Comparison of ENCODE assay signal across 12 mouse cellular contexts in the genomic region with DNA sequence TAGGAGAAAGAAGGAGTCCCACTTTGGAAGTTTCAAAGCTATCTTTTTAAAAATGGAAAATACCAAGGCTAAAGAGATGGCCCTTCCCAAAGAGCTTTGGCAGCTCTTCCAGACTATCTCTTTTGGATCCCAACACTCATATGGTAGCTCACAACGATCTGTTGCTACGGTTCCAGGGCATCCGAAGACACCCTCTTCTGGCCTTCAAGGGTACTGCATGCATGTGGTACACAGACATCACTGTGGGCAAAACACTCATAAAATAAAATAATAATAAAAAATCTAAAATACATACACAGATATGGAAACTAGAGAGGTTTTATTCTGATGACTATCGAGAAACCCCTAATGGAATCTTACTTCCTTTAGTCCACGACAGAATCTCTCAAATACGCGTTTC. TPM values are rescaled to one million over a fixed set of nuclear protein-coding genes. Genes with fewer than 3 reads are reported as not detected.
DNase-seq lines count a peak whose midpoint lies in the region; ATAC-seq and TF ChIP-seq lines count a peak whose summit lies in the region.
"Had no signal": no experiment of that assay in that cellular context is flagged by ENCODE, and none has a peak within 500 bp of the region (broad histone marks: within the 10 kb centered on the region; RNA-seq: fewer than 3 reads in every experiment).

No protein-coding gene starts in this region.

- no peak overlapping the region for H3K4me3 ChIP-seq in midbrain, postnatal 0 days (ENCODE audit: low read depth, low read length)
- H3K4me3 ChIP-seq in midbrain, embryonic 13.5 days (replicated peaks): no peak overlapping the region
- no peak overlapping the region for H3K4me3 ChIP-seq in stomach, postnatal 0 days (ENCODE audit: low read depth, low read length)
- H3K4me3 ChIP-seq: embryonic facial prominence, embryonic 15.5 days; midbrain, embryonic 12.5 days had no signal

- H3K27me3 ChIP-seq in midbrain, postnatal 0 days (ENCODE audit: insufficient read depth, low read length): no peaks in the 10 kb centered on the region
- no peaks in the 10 kb centered on the region for H3K27me3 ChIP-seq in midbrain, embryonic 13.5 days
- peaks cover 10% of the 10 kb centered on the region for H3K27me3 ChIP-seq in Patski
- H3K27me3 ChIP-seq in stomach, postnatal 0 days (ENCODE audit: control insufficient read depth, insufficient read depth, low read length): no peaks in the 10 kb centered on the region
- H3K27me3 ChIP-seq: embryonic facial prominence, embryonic 15.5 days; midbrain, embryonic 12.5 days had no signal

- peak; percentile 51 for TF ChIP-seq CTCF in midbrain, postnatal 0 days (IDR thresholded peaks at IDR 0.05)
- TF ChIP-seq CTCF in Patski (IDR thresholded peaks at IDR 0.05): peak; percentile 57
- TF ChIP-seq CTCF in stomach, postnatal 0 days (IDR thresholded peaks at IDR 0.05; ENCODE audit: low read depth): peak; percentile 64

- no peak for TF ChIP-seq EP300 in stomach, postnatal 0 days (optimal IDR thresholded peaks at IDR 0.05)

- no peak for ATAC-seq in midbrain, postnatal 0 days (ENCODE audit: low FRiP score)
- ATAC-seq in midbrain, embryonic 13.5 days: no peak
- ATAC-seq in Patski: no peak
- ATAC-seq in stomach, postnatal 0 days (ENCODE audit: low FRiP score, low TSS enrichment): no peak
- no peak for ATAC-seq in megakaryocyte, adult 5-6 weeks (ENCODE audit: poor library complexity, severe bottlenecking)

- no peak overlapping the region for H3K4me2 ChIP-seq in midbrain, postnatal 0 days (ENCODE audit: low read depth, low read length, poor library complexity, severe bottlenecking)
- H3K4me2 ChIP-seq in midbrain, embryonic 13.5 days (replicated peaks): no peak overlapping the region
- H3K4me2 ChIP-seq in stomach, postnatal 0 days (replicated peaks; ENCODE audit: low read depth): no peak overlapping the region
- H3K4me2 ChIP-seq: embryonic facial prominence, embryonic 15.5 days; midbrain, embryonic 12.5 days had no signal

- 82% methylated on average over 7 of the region's 7 CpGs for WGBS in midbrain, postnatal 0 days
- 81% methylated on average over 7 of the region's 7 CpGs for WGBS in midbrain, embryonic 13.5 days
- 76% methylated on average over 7 of the region's 7 CpGs for WGBS in stomach, postnatal 0 days

- no peak overlapping the region for H3K27ac ChIP-seq in midbrain, postnatal 0 days (ENCODE audit: low read depth, low read length)
- no peak overlapping the region for H3K27ac ChIP-seq in midbrain, embryonic 13.5 days
- H3K27ac ChIP-seq in stomach, postnatal 0 days (replicated peaks): no peak overlapping the region
- H3K27ac ChIP-seq: embryonic facial prominence, embryonic 15.5 days; midbrain, embryonic 12.5 days had no signal

- CTCF ChIA-PET in Patski (lab: Charles Lee): interaction anchor here (0.8 kb wide), 1 partner anchor 11 kb away, joined by 4 read pairs; no protein-coding TSS in a partner anchor

- H3K36me3 ChIP-seq in midbrain, postnatal 0 days (ENCODE audit: insufficient read depth, low read length): no peaks in the 10 kb centered on the region
- no peaks in the 10 kb centered on the region for H3K36me3 ChIP-seq in midbrain, embryonic 13.5 days
- H3K36me3 ChIP-seq in stomach, postnatal 0 days (ENCODE audit: control insufficient read depth, insufficient read depth, low read length): no peaks in the 10 kb centered on the region
- H3K36me3 ChIP-seq: embryonic facial prominence, embryonic 15.5 days; midbrain, embryonic 12.5 days had no signal

- intact Hi-C loops in heart, postnatal 14 days (cut with DNase I): no loop called here

- DNase-seq in heart, adult 11 months: peak; percentile 70
- DNase-seq in heart, postnatal 14 days: no peak
- no peak for DNase-seq in midbrain, postnatal 0 days (ENCODE audit: low spot score)
- no peak for DNase-seq in Patski (ENCODE audit: low read depth, low spot score)
- no peak for DNase-seq in stomach, postnatal 0 days (ENCODE audit: low spot score)
- DNase-seq in layer of hippocampus, adult 11-12 months (ENCODE audit: low spot score): no peak
- DNase-seq: adrenal gland, adult 8-10 months had no signal

- H3K4me1 ChIP-seq in midbrain, postnatal 0 days (ENCODE audit: insufficient read depth, low read length): no peaks in the 10 kb centered on the region
- no peaks in the 10 kb centered on the region for H3K4me1 ChIP-seq in midbrain, embryonic 13.5 days (replicated peaks)
- H3K4me1 ChIP-seq in stomach, postnatal 0 days (replicated peaks; ENCODE audit: control insufficient read depth, insufficient read depth): no peaks in the 10 kb centered on the region
- H3K4me1 ChIP-seq: embryonic facial prominence, embryonic 15.5 days; midbrain, embryonic 12.5 days had no signal

- POLR2A ChIA-PET in Patski (lab: Charles Lee): no interaction called here

- H3K9me3 ChIP-seq in midbrain, postnatal 0 days (ENCODE audit: low read length): no peaks in the 10 kb centered on the region
- no peaks in the 10 kb centered on the region for H3K9me3 ChIP-seq in midbrain, embryonic 13.5 days
- H3K9me3 ChIP-seq in stomach, postnatal 0 days (ENCODE audit: control insufficient read depth, low read length): no peaks in the 10 kb centered on the region
- H3K9me3 ChIP-seq: embryonic facial prominence, embryonic 15.5 days; midbrain, embryonic 12.5 days had no signal

- no peak overlapping the region for H3K9ac ChIP-seq in midbrain, postnatal 0 days (replicated peaks; ENCODE audit: low read length, poor library complexity, severe bottlenecking)
- H3K9ac ChIP-seq in midbrain, embryonic 13.5 days (replicated peaks): no peak overlapping the region
- no peak overlapping the region for H3K9ac ChIP-seq in stomach, postnatal 0 days (ENCODE audit: low read length)
- H3K9ac ChIP-seq: embryonic facial prominence, embryonic 15.5 days; midbrain, embryonic 12.5 days had no signal

- in situ Hi-C loops in Patski (cut with MboI; ENCODE audit: low pct_unique_long_range_greater_than_20kb): no loop called here

RNA-seq across cellular contexts. Expression of a gene that starts 17.9 kb away (rescaled TPM):
- 1,000 to 10,000 TPM; 1,659 to 1,754 TPM for total RNA-seq in heart, postnatal 14 days (2021)
- not detected in 2 replicates for total RNA-seq in midbrain, postnatal 0 days (2014; rRNA removed)
- polyA plus RNA-seq in midbrain, postnatal 0 days (2015; fragmentation: Nextera tagmentation; extraction: Ambion mirVana): 0.11 TPM in 1 of 2 replicates, not detected in the other
- polyA plus RNA-seq in midbrain, embryonic 13.5 days (2015; fragmentation: Nextera tagmentation; extraction: Ambion mirVana): not detected in 2 replicates
- polyA plus RNA-seq in Patski (2021): not detected
- polyA plus RNA-seq in stomach, postnatal 0 days (2015; fragmentation: Nextera tagmentation; extraction: Ambion mirVana): 0.06 and 0.08 TPM in 2 replicates
- not detected in 2 replicates for total RNA-seq in megakaryocyte, adult 5-6 weeks (2015)
- not detected in 2 replicates for total RNA-seq in megakaryocyte, adult 5-6 weeks (2017)
- total RNA-seq: adrenal gland, adult 8-10 months; left cerebral cortex, postnatal 14 days had no signal
- polyA plus RNA-seq: midbrain, embryonic 12.5 days had no signal

RNA-seq across cellular contexts. Expression of a gene that starts 51.3 kb away (rescaled TPM):
- total RNA-seq in heart, postnatal 14 days (2021): 10 to 100 TPM; 13.9 to 19.5 TPM
- total RNA-seq in midbrain, postnatal 0 days (2014; rRNA removed): 8.9 and 9.7 TPM in 2 replicates
- 13.3 and 13.7 TPM in 2 replicates for polyA plus RNA-seq in midbrain, postnatal 0 days (2015; fragmentation: Nextera tagmentation; extraction: Ambion mirVana)
- polyA plus RNA-seq in midbrain, embryonic 13.5 days (2015; fragmentation: Nextera tagmentation; extraction: Ambion mirVana): 26.0 and 27.2 TPM in 2 replicates
- 37.6 TPM for polyA plus RNA-seq in Patski (2021)
- 18.6 and 19.0 TPM in 2 replicates for polyA plus RNA-seq in stomach, postnatal 0 days (2015; fragmentation: Nextera tagmentation; extraction: Ambion mirVana)
- 39.6 and 45.3 TPM in 2 replicates for total RNA-seq in megakaryocyte, adult 5-6 weeks (2015)
- total RNA-seq in megakaryocyte, adult 5-6 weeks (2017): 43.5 and 51.3 TPM in 2 replicates
